Mouse (Mus musculus): Measurements from ENCODE around the gene Slc2a6. TPM values are rescaled to one million over a fixed set of nuclear protein-coding genes. Genes with fewer than 3 reads are reported as not detected.

The Slc2a6 gene
- polyA plus RNA-seq, 1 experiment from 2014 or later = 10.6 TPM

Other genes starting within 250 kb of the Slc2a6 start
- gene Abo, start 163.0 kb downstream of the Slc2a6 start, polyA plus RNA-seq (2014; fragmentation: Nextera tagmentation; extraction: Ambion mirVana) = not detected in 2 replicates
- 17.5 and 19.1 TPM in 2 replicates for gene Surf6, start 125.1 kb downstream of the Slc2a6 start, polyA plus RNA-seq (2014; fragmentation: Nextera tagmentation; extraction: Ambion mirVana)
- 109 and 111 TPM in 2 replicates for gene Med22, start 117.3 kb downstream of the Slc2a6 start, polyA plus RNA-seq (2014; fragmentation: Nextera tagmentation; extraction: Ambion mirVana)
- 441 and 462 TPM in 2 replicates for gene Rpl7a, start 117.2 kb downstream of the Slc2a6 start, polyA plus RNA-seq (2014; fragmentation: Nextera tagmentation; extraction: Ambion mirVana)
- gene Surf2, start 111.6 kb downstream of the Slc2a6 start, polyA plus RNA-seq (2014; fragmentation: Nextera tagmentation; extraction: Ambion mirVana) = 46.3 and 49.5 TPM in 2 replicates
- 88.9 and 101 TPM in 2 replicates for gene Surf1, start 111.5 kb downstream of the Slc2a6 start, polyA plus RNA-seq (2014; fragmentation: Nextera tagmentation; extraction: Ambion mirVana)
- gene Surf4, start 94.1 kb downstream of the Slc2a6 start, polyA plus RNA-seq (2014; fragmentation: Nextera tagmentation; extraction: Ambion mirVana) = 87.1 and 116 TPM in 2 replicates
- gene Stkld1, start 94.0 kb downstream of the Slc2a6 start, polyA plus RNA-seq (2014; fragmentation: Nextera tagmentation; extraction: Ambion mirVana) = 0.15 TPM in 1 of 2 replicates, not detected in the other
- 35.1 and 38.0 TPM in 2 replicates for gene Rexo4, start 63.6 kb downstream of the Slc2a6 start, polyA plus RNA-seq (2014; fragmentation: Nextera tagmentation; extraction: Ambion mirVana)
- not detected in 2 replicates for gene Adamts13, start 54.6 kb downstream of the Slc2a6 start, polyA plus RNA-seq (2014; fragmentation: Nextera tagmentation; extraction: Ambion mirVana)
- 86.5 and 94.9 TPM in 2 replicates for gene Cacfd1, start 18.1 kb downstream of the Slc2a6 start, polyA plus RNA-seq (2014; fragmentation: Nextera tagmentation; extraction: Ambion mirVana)
- 0.17 and 0.22 TPM in 2 replicates for gene Mymk, start 44.2 kb upstream of the Slc2a6 start, polyA plus RNA-seq (2014; fragmentation: Nextera tagmentation; extraction: Ambion mirVana)
- 5.9 and 9.0 TPM in 2 replicates for gene Adamtsl2, start 51.4 kb upstream of the Slc2a6 start, polyA plus RNA-seq (2014; fragmentation: Nextera tagmentation; extraction: Ambion mirVana)
- gene Fam163b, start 114.5 kb upstream of the Slc2a6 start, polyA plus RNA-seq (2014; fragmentation: Nextera tagmentation; extraction: Ambion mirVana) = 8.7 and 11.0 TPM in 2 replicates
- 0.11 and 0.63 TPM in 2 replicates for gene Dbh, start 137.2 kb upstream of the Slc2a6 start, polyA plus RNA-seq (2014; fragmentation: Nextera tagmentation; extraction: Ambion mirVana)
- gene Sardh, start 220.3 kb upstream of the Slc2a6 start, polyA plus RNA-seq (2014; fragmentation: Nextera tagmentation; extraction: Ambion mirVana) = 3.6 and 5.3 TPM in 2 replicates